Mouse (Mus musculus) cerebellum, adult 9-10 months (tissue): ENCODE measurements around the gene Tpmt.

ENCODE experiments used
- DNase-seq: peaks from one replicate; pipeline ENCODE4 v3.0.0; 2022

The Tpmt gene

GRCm38 (mm10) chr13:46975031-46975551 is 69.4 kb downstream of the Tpmt start:
- DNase-seq = no peak
